Mouse (Mus musculus): ENCODE results near the gene Golga5.

GRCm38 (mm10) chr12:102501038-102501437 is 32.1 kb downstream of the Golga5 start:
- TF ChIP-seq EP300 (IDR thresholded peaks at IDR 0.05) (no peak), CTCF (IDR thresholded peaks at IDR 0.05) (no peak)

Measured in lung, postnatal 0 days (tissue).